Mouse (Mus musculus) cerebellum, postnatal 25 days (tissue): ENCODE measurements around the gene Sltm.
"Not testable (repeated sequence)": the region's sequence is repeated elsewhere in the genome, so short reads cannot be mapped to it uniquely, and the experiment has no call there.

Source experiments
- DNase-seq, 2 experiments: peaks; one replicate each; pipeline ENCODE4 v3.0.0; 2021; ENCODE audit warnings: mixed read lengths in 2 of 2

Gene Sltm

GRCm38 (mm10) chr9:70552233-70552632 lies 9.7 kb downstream of the Sltm start:
- DNase-seq = not testable (repeated sequence)

GRCm38 (mm10) chr9:70555431-70555830 lies 12.9 kb downstream of the Sltm start:
- no peak for DNase-seq

GRCm38 (mm10) chr9:70556796-70557195 lies 14.2 kb downstream of the Sltm start:
- DNase-seq = no peak

- no peak for DNase-seq
Observed at GRCm38 (mm10) chr9:70562825-70563224, 20.3 kb downstream of the Sltm start.

- no peak for DNase-seq
Observed at GRCm38 (mm10) chr9:70567651-70568050, 25.1 kb downstream of the Sltm start.

- no peak for DNase-seq
Observed at GRCm38 (mm10) chr9:70570351-70570750, 27.8 kb downstream of the Sltm start.

- DNase-seq = no peak
Observed at GRCm38 (mm10) chr9:70578123-70578522, 35.6 kb downstream of the Sltm start.

GRCm38 (mm10) chr9:70580956-70581355 lies 38.4 kb downstream of the Sltm start:
- no peak for DNase-seq

- no peak for DNase-seq
Observed at GRCm38 (mm10) chr9:70584641-70585040, 42.1 kb downstream of the Sltm start.

- no peak for DNase-seq
Observed at GRCm38 (mm10) chr9:70585172-70585571, 42.6 kb downstream of the Sltm start.

- DNase-seq = no peak
Observed at GRCm38 (mm10) chr9:70587171-70587570, 44.6 kb downstream of the Sltm start.

- DNase-seq = no peak
Observed at GRCm38 (mm10) chr9:70590775-70591174, 48.2 kb downstream of the Sltm start.

GRCm38 (mm10) chr9:70591486-70591885 lies 48.9 kb downstream of the Sltm start:
- no peak for DNase-seq

- no peak for DNase-seq
Observed at GRCm38 (mm10) chr9:70598271-70598670, 55.7 kb downstream of the Sltm start.

- peak; percentile 48 to 75 for DNase-seq
Observed at GRCm38 (mm10) chr9:70602186-70602845, 59.8 kb downstream of the Sltm start.

- no peak for DNase-seq
Observed at GRCm38 (mm10) chr9:70611026-70611673, 68.6 kb downstream of the Sltm start.

- DNase-seq = peak; percentile 71 to 79
Observed at GRCm38 (mm10) chr9:70629711-70630110, 87.2 kb downstream of the Sltm start.

- no peak for DNase-seq
Observed at GRCm38 (mm10) chr9:70631665-70632064, 89.1 kb downstream of the Sltm start.

- no peak for DNase-seq
Observed at GRCm38 (mm10) chr9:70636748-70637147, 94.2 kb downstream of the Sltm start.
